Mouse (Mus musculus) embryo, embryonic 9.5 days (tissue): Measurements from ENCODE around the gene Alkal2.

Experiments used
- DNase-seq: peaks from one replicate; pipeline ENCODE4 v3.0.0-alpha.2; 2017; ENCODE audit errors: extremely low spot score

Alkal2 gene

GRCm38 (mm10) chr12:30922401-30922800 lies 38.3 kb downstream of the Alkal2 start:
- DNase-seq, result no peak

GRCm38 (mm10) chr12:30928182-30928581 lies 44.1 kb downstream of the Alkal2 start:
- DNase-seq, result no peak

- DNase-seq, result no peak
Observed at GRCm38 (mm10) chr12:30933299-30933698, 49.2 kb downstream of the Alkal2 start.

GRCm38 (mm10) chr12:30936899-30937298 lies 52.8 kb downstream of the Alkal2 start:
- DNase-seq, result no peak
